Mouse (Mus musculus): ENCODE data around the gene Klk1b24. TPM values are rescaled to one million over a fixed set of nuclear protein-coding genes. Genes with fewer than 3 reads are reported as not detected.

Gene Klk1b24
- total and polyA plus RNA-seq, 3 experiments, result not detected

DNA sequence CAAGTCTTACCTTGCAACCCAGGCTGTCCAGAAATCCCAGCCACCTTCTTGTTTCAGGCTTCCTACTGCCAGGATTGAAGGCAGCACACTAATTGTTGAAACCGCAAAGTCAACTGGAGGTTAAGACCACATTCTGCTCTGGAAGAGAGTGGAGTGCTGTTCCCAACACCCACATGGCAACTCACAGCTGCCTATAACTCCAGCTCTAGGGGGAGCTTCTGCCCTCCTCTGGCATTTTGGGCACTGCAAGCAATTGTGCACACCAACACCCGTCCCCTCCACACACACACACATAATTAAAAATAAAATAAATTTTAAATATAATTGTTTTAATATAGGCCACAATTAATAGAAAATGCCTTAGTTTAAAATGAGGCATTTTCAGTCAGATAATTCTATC is 53.1 kb downstream of the Klk1b24 start:
- Histone ChIP-seq H3K36me3 (replicated peaks in 1 of 2; ENCODE audit: control insufficient read depth in 1 of 2, insufficient read depth in 1 of 2, low read length in 1 of 2) (no peaks in the 10 kb centered on the region), H3K9me3 (replicated peaks; ENCODE audit: low read length) (no peaks in the 10 kb centered on the region), H3K4me3 (replicated peaks in 1 of 3; ENCODE audit: low read depth in 2 of 3, low read length in 2 of 3, poor library complexity in 1 of 3) (no peak overlapping the region), H3K4me2 (ENCODE audit: insufficient read depth, low read depth, poor library complexity, severe bottlenecking) (no peak overlapping the region), H3K27ac (ENCODE audit: insufficient read depth, low read depth) (no peak overlapping the region), H3K79me2 (replicated peaks; ENCODE audit: control insufficient read depth, extremely low read depth, insufficient read depth, poor library complexity, severe bottlenecking) (0 out of 2 replicates have a peak, but pooled peaks cover 4% of the 10 kb centered on the region), H3K4me1 (ENCODE audit: control insufficient read depth in 1 of 2, insufficient read depth in 2 of 2) (peaks cover 5 to 13% of the 10 kb centered on the region in 2 experiments), H3K9ac (ENCODE audit: insufficient read depth, low read depth) (no peak overlapping the region), H3K27me3 (replicated peaks) (peaks cover 6% of the 10 kb centered on the region)
- TF ChIP-seq MAZ (IDR thresholded peaks at IDR 0.05; ENCODE audit: low read depth, low read length) (no peak), RAD21 (IDR thresholded peaks at IDR 0.05; ENCODE audit: low read depth, low read length) (peak; percentile 0; the same call in 1 of the 2 replicates), MYC (IDR thresholded peaks at IDR 0.05; ENCODE audit: low read depth, low read length) (no peak), SMC3 (IDR thresholded peaks at IDR 0.05; ENCODE audit: low read depth, low read length) (peak; percentile 5; the same call in 1 of the 2 replicates), ZKSCAN1 (IDR thresholded peaks at IDR 0.05; ENCODE audit: borderline replicate concordance, low read depth, low read length) (no peak), CTCF (conservative IDR thresholded peaks at IDR 0.05 in 1 of 2, IDR thresholded peaks at IDR 0.05 in 1 of 2; ENCODE audit: low read depth in 2 of 2, low read length in 2 of 2) (peak in 1 of 2 experiments; percentile 31; a peak in 1 of 4 replicates)
- in situ Hi-C loops (cut with MboI; ENCODE audit: low pct_ligation_motif_present, low pct_unique_long_range_greater_than_20kb, low sequenced_read_pairs) (no loop called here), dilution Hi-C loops (cut with MboI; ENCODE audit: extremely low pct_ligation_motif_present, extremely low pct_unique_long_range_greater_than_20kb, low sequenced_read_pairs) (no loop called here)
- DNase-seq (ENCODE audit: extremely low read depth), result no peak

Other genes starting within 250 kb of the Klk1b24 start
Only the 20 nearest of the 23 such genes appear.
- not detected in 2 replicates for gene Klk1b9, start 212.2 kb upstream of the Klk1b24 start, total RNA-seq (2012; rRNA removed)
- not detected in 2 replicates for gene Klk1b9, start 212.2 kb upstream of the Klk1b24 start, total RNA-seq (2014; rRNA removed)
- gene Klk1b9, start 212.2 kb upstream of the Klk1b24 start, polyA plus RNA-seq (2012; ENCODE audit: insufficient read length, low read depth), result not detected in 2 replicates
- gene Klk1b11, start 192.4 kb upstream of the Klk1b24 start, total RNA-seq (2012; rRNA removed), result not detected in 2 replicates
- not detected in 2 replicates for gene Klk1b11, start 192.4 kb upstream of the Klk1b24 start, total RNA-seq (2014; rRNA removed)
- not detected in 2 replicates for gene Klk1b11, start 192.4 kb upstream of the Klk1b24 start, polyA plus RNA-seq (2012; ENCODE audit: insufficient read length, low read depth)
- gene Klk1b26, start 176.1 kb upstream of the Klk1b24 start, total RNA-seq (2012; rRNA removed), result not detected in 2 replicates
- gene Klk1b26, start 176.1 kb upstream of the Klk1b24 start, total RNA-seq (2014; rRNA removed), result not detected in 2 replicates
- gene Klk1b26, start 176.1 kb upstream of the Klk1b24 start, polyA plus RNA-seq (2012; ENCODE audit: insufficient read length, low read depth), result not detected in 2 replicates
- gene Klk1b27, start 135.9 kb upstream of the Klk1b24 start, total RNA-seq (2012; rRNA removed), result 0.29 TPM in 1 of 2 replicates, not detected in the other
- 0.69 and 0.75 TPM in 2 replicates for gene Klk1b27, start 135.9 kb upstream of the Klk1b24 start, total RNA-seq (2014; rRNA removed)
- not detected in 2 replicates for gene Klk1b27, start 135.9 kb upstream of the Klk1b24 start, polyA plus RNA-seq (2012; ENCODE audit: insufficient read length, low read depth)
- gene Klk1b21, start 85.9 kb upstream of the Klk1b24 start, total RNA-seq (2012; rRNA removed), result not detected in 2 replicates
- not detected in 2 replicates for gene Klk1b21, start 85.9 kb upstream of the Klk1b24 start, total RNA-seq (2014; rRNA removed)
- not detected in 2 replicates for gene Klk1b21, start 85.9 kb upstream of the Klk1b24 start, polyA plus RNA-seq (2012; ENCODE audit: insufficient read length, low read depth)
- not detected in 2 replicates for gene Klk1b22, start 75.6 kb upstream of the Klk1b24 start, total RNA-seq (2012; rRNA removed)
- not detected in 2 replicates for gene Klk1b22, start 75.6 kb upstream of the Klk1b24 start, total RNA-seq (2014; rRNA removed)
- gene Klk1b22, start 75.6 kb upstream of the Klk1b24 start, polyA plus RNA-seq (2012; ENCODE audit: insufficient read length, low read depth), result not detected in 2 replicates
- not detected in 2 replicates for gene Klk1b16, start 51.5 kb upstream of the Klk1b24 start, total RNA-seq (2012; rRNA removed)
- not detected in 2 replicates for gene Klk1b16, start 51.5 kb upstream of the Klk1b24 start, total RNA-seq (2014; rRNA removed)
- not detected in 2 replicates for gene Klk1b16, start 51.5 kb upstream of the Klk1b24 start, polyA plus RNA-seq (2012; ENCODE audit: insufficient read length, low read depth)
- not detected in 2 replicates for gene Klk1b3, start 10.0 kb downstream of the Klk1b24 start, total RNA-seq (2012; rRNA removed)
- not detected in 2 replicates for gene Klk1b3, start 10.0 kb downstream of the Klk1b24 start, total RNA-seq (2014; rRNA removed)
- not detected in 2 replicates for gene Klk1b3, start 10.0 kb downstream of the Klk1b24 start, polyA plus RNA-seq (2012; ENCODE audit: insufficient read length, low read depth)
- gene Klk1b4, start 19.2 kb downstream of the Klk1b24 start, total RNA-seq (2012; rRNA removed), result not detected in 2 replicates
- gene Klk1b4, start 19.2 kb downstream of the Klk1b24 start, total RNA-seq (2014; rRNA removed), result not detected in 2 replicates
- gene Klk1b4, start 19.2 kb downstream of the Klk1b24 start, polyA plus RNA-seq (2012; ENCODE audit: insufficient read length, low read depth), result not detected in 2 replicates
- gene Klk1b5, start 27.7 kb downstream of the Klk1b24 start, total RNA-seq (2012; rRNA removed), result not detected in 2 replicates
- gene Klk1b5, start 27.7 kb downstream of the Klk1b24 start, total RNA-seq (2014; rRNA removed), result not detected in 2 replicates
- not detected in 2 replicates for gene Klk1b5, start 27.7 kb downstream of the Klk1b24 start, polyA plus RNA-seq (2012; ENCODE audit: insufficient read length, low read depth)
- gene Klk1, start 37.1 kb downstream of the Klk1b24 start, total RNA-seq (2012; rRNA removed), result not detected in 2 replicates
- 0.27 TPM in 1 of 2 replicates, not detected in the other for gene Klk1, start 37.1 kb downstream of the Klk1b24 start, total RNA-seq (2014; rRNA removed)
- gene Klk1, start 37.1 kb downstream of the Klk1b24 start, polyA plus RNA-seq (2012; ENCODE audit: insufficient read length, low read depth), result not detected in 2 replicates
- not detected in 2 replicates for gene Gm36864, start 47.9 kb downstream of the Klk1b24 start, total RNA-seq (2012; rRNA removed)
- gene Gm36864, start 47.9 kb downstream of the Klk1b24 start, total RNA-seq (2014; rRNA removed), result not detected in 2 replicates
- gene Gm36864, start 47.9 kb downstream of the Klk1b24 start, polyA plus RNA-seq (2012; ENCODE audit: insufficient read length, low read depth), result 0.16 TPM in 1 of 2 replicates, not detected in the other
- 0.25 and 0.38 TPM in 2 replicates for gene 1700028J19Rik, start 58.5 kb downstream of the Klk1b24 start, total RNA-seq (2012; rRNA removed)
- 0.36 and 0.44 TPM in 2 replicates for gene 1700028J19Rik, start 58.5 kb downstream of the Klk1b24 start, total RNA-seq (2014; rRNA removed)
- gene 1700028J19Rik, start 58.5 kb downstream of the Klk1b24 start, polyA plus RNA-seq (2012; ENCODE audit: insufficient read length, low read depth), result 0.60 and 0.86 TPM in 2 replicates
- gene 2410002F23Rik, start 58.5 kb downstream of the Klk1b24 start, total RNA-seq (2012; rRNA removed), result 44.4 and 64.0 TPM in 2 replicates
- 67.0 and 69.6 TPM in 2 replicates for gene 2410002F23Rik, start 58.5 kb downstream of the Klk1b24 start, total RNA-seq (2014; rRNA removed)
- gene 2410002F23Rik, start 58.5 kb downstream of the Klk1b24 start, polyA plus RNA-seq (2012; ENCODE audit: insufficient read length, low read depth), result 91.0 and 96.1 TPM in 2 replicates
- 0.08 TPM in 1 of 2 replicates, not detected in the other for gene Acp4, start 69.1 kb downstream of the Klk1b24 start, total RNA-seq (2012; rRNA removed)
- gene Acp4, start 69.1 kb downstream of the Klk1b24 start, total RNA-seq (2014; rRNA removed), result not detected in 2 replicates
- 0.33 and 0.57 TPM in 2 replicates for gene Acp4, start 69.1 kb downstream of the Klk1b24 start, polyA plus RNA-seq (2012; ENCODE audit: insufficient read length, low read depth)
- gene Gm15517, start 73.2 kb downstream of the Klk1b24 start, total RNA-seq (2012; rRNA removed), result not detected in 2 replicates
- not detected in 2 replicates for gene Gm15517, start 73.2 kb downstream of the Klk1b24 start, total RNA-seq (2014; rRNA removed)
- not detected in 2 replicates for gene Gm15517, start 73.2 kb downstream of the Klk1b24 start, polyA plus RNA-seq (2012; ENCODE audit: insufficient read length, low read depth)
- gene Clec11a, start 118.7 kb downstream of the Klk1b24 start, total RNA-seq (2012; rRNA removed), result 0.89 and 0.97 TPM in 2 replicates
- gene Clec11a, start 118.7 kb downstream of the Klk1b24 start, total RNA-seq (2014; rRNA removed), result 0.46 and 0.69 TPM in 2 replicates
- 0.38 and 0.53 TPM in 2 replicates for gene Clec11a, start 118.7 kb downstream of the Klk1b24 start, polyA plus RNA-seq (2012; ENCODE audit: insufficient read length, low read depth)
- gene Shank1, start 122.0 kb downstream of the Klk1b24 start, total RNA-seq (2012; rRNA removed), result under 0.01 and 0.04 TPM in 2 replicates
- gene Shank1, start 122.0 kb downstream of the Klk1b24 start, total RNA-seq (2014; rRNA removed), result not detected in 2 replicates
- 0.07 and 0.12 TPM in 2 replicates for gene Shank1, start 122.0 kb downstream of the Klk1b24 start, polyA plus RNA-seq (2012; ENCODE audit: insufficient read length, low read depth)
- gene Syt3, start 195.9 kb downstream of the Klk1b24 start, total RNA-seq (2012; rRNA removed), result 0.08 and 0.17 TPM in 2 replicates
- 0.11 TPM in 1 of 2 replicates, not detected in the other for gene Syt3, start 195.9 kb downstream of the Klk1b24 start, total RNA-seq (2014; rRNA removed)
- gene Syt3, start 195.9 kb downstream of the Klk1b24 start, polyA plus RNA-seq (2012; ENCODE audit: insufficient read length, low read depth), result 0.30 TPM in 1 of 2 replicates, not detected in the other
- gene 1700008O03Rik, start 197.6 kb downstream of the Klk1b24 start, total RNA-seq (2012; rRNA removed), result 0.17 and 0.81 TPM in 2 replicates
- not detected in 2 replicates for gene 1700008O03Rik, start 197.6 kb downstream of the Klk1b24 start, total RNA-seq (2014; rRNA removed)
- 0.74 and 1.7 TPM in 2 replicates for gene 1700008O03Rik, start 197.6 kb downstream of the Klk1b24 start, polyA plus RNA-seq (2012; ENCODE audit: insufficient read length, low read depth)